Mouse (Mus musculus) heart, embryonic 13.5 days (tissue): ENCODE measurements around the gene Dock4. TPM values are rescaled to one million over a fixed set of nuclear protein-coding genes. Genes with fewer than 3 reads are reported as not detected.

ENCODE experiments used
- ATAC-seq: fragments of 200-750 bp; cut with Nextera tagmentation; 2 replicates; pipeline ENCODE4 v1.8.0; 2017; ENCODE audit warnings: moderate TSS enrichment; ENCODE audit not compliant: insufficient number of reproducible peaks, low FRiP score, low TSS enrichment; ENCODE audit errors: extremely low read depth
- H3K27ac ChIP-seq: fragments of 300-500 bp; sonication (generic); replicated peaks from 2 replicates; pipeline ENCODE4 v1.5.1; 2015; ENCODE audit warnings: moderate library complexity, mild to moderate bottlenecking, inconsistent platforms
- H3K27me3 ChIP-seq: fragments of 300-500 bp; sonication (generic); replicated peaks from 2 replicates; pipeline ENCODE4 v1.6.1; 2015; ENCODE audit warnings: mild to moderate bottlenecking, inconsistent platforms
- H3K36me3 ChIP-seq: fragments of 300-500 bp; sonication (generic); 2 replicates; pipeline ENCODE4 v1.6.1; 2015; ENCODE audit warnings: mild to moderate bottlenecking, inconsistent platforms
- H3K4me1 ChIP-seq: fragments of 300-500 bp; sonication (generic); 2 replicates; pipeline ENCODE4 v1.6.1; 2015; ENCODE audit warnings: inconsistent platforms
- H3K4me2 ChIP-seq: fragments of 300-500 bp; sonication (generic); 2 replicates; pipeline ENCODE4 v1.6.1; 2015; ENCODE audit warnings: inconsistent platforms, mild to moderate bottlenecking, moderate library complexity
- H3K4me3 ChIP-seq: fragments of 300-500 bp; sonication (generic); 2 replicates; pipeline ENCODE4 v1.5.1; 2015; ENCODE audit warnings: moderate library complexity, mild to moderate bottlenecking, inconsistent platforms
- H3K9ac ChIP-seq: fragments of 300-500 bp; sonication (generic); 2 replicates; pipeline ENCODE4 v1.6.1; 2015; ENCODE audit warnings: inconsistent platforms, mild to moderate bottlenecking, moderate library complexity
- H3K9me3 ChIP-seq: fragments of 300-500 bp; sonication (generic); 2 replicates; pipeline ENCODE4 v1.6.1; 2016; ENCODE audit warnings: inconsistent platforms
- WGBS: fragments of 180-500 bp; shearing (Covaris S2); methylation state at CpG from one replicate; pipeline ENCODE4 v1.1.7; 2015; ENCODE audit warnings: mixed read lengths; 5-methylcytosine and 5-hydroxymethylcytosine counted together
- polyA plus RNA-seq: library from polyadenylated mRNA; unstranded; fragments of >200 nt; fragmentation: Nextera tagmentation; extraction: Ambion mirVana; gene quantifications from 2 replicates; pipeline ENCODE4 v1.2.1, GENCODE M21; 2015

Gene Dock4
- polyA plus RNA-seq, result 6.2 and 6.9 TPM in 2 replicates

GRCm38 (mm10) chr12:40445648-40446449 lies at the start of gene Dock4, which contains the start of gene Zfp277:
Gene Dock4, plus strand, starts transcription at chr12:40445952.
Gene Zfp277, minus strand, starts transcription at chr12:40445902.
- H3K4me3 ChIP-seq, result peak within 1 kb of the TSS; percentile 91
- peaks cover 41% of the 10 kb centered on the region for H3K4me1 ChIP-seq
- no peaks in the 10 kb centered on the region for H3K36me3 ChIP-seq
- peak within 1 kb of the TSS; percentile 89 for H3K9ac ChIP-seq
- peak within 1 kb of the TSS; percentile 85 for H3K4me2 ChIP-seq
- H3K9me3 ChIP-seq, result no peaks in the 10 kb centered on the region
- peak; percentile 96 for ATAC-seq
- H3K27ac ChIP-seq, result peak within 1 kb of the TSS; percentile 82
- under 1% methylated on average over 80 of the region's 80 CpGs for WGBS
- no peaks in the 10 kb centered on the region for H3K27me3 ChIP-seq

- Histone ChIP-seq H3K27me3 (no peaks in the 10 kb centered on the region), H3K4me2 (no peak overlapping the region), H3K9ac (no peak overlapping the region), H3K9me3 (peaks cover 7% of the 10 kb centered on the region; the same call in 1 of the 2 replicates), H3K4me1 (no peaks in the 10 kb centered on the region), H3K4me3 (no peak overlapping the region), H3K27ac (no peak overlapping the region), H3K36me3 (peaks cover 8% of the 10 kb centered on the region)
- no peak for ATAC-seq
- 93% methylated on average over 2 of the region's 2 CpGs for WGBS
Measured at GRCm38 (mm10) chr12:40398916-40399315, 46.8 kb upstream of the Dock4 start.

- 94% methylated on average over 2 of the region's 2 CpGs for WGBS
- H3K4me3 ChIP-seq, result no peak overlapping the region
- peaks cover 7% of the 10 kb centered on the region; the same call in 1 of the 2 replicates for H3K9me3 ChIP-seq
- no peaks in the 10 kb centered on the region for H3K27me3 ChIP-seq
- H3K27ac ChIP-seq, result no peak overlapping the region
- no peaks in the 10 kb centered on the region for H3K4me1 ChIP-seq
- no peak overlapping the region for H3K4me2 ChIP-seq
- H3K36me3 ChIP-seq, result peaks cover 8% of the 10 kb centered on the region
- ATAC-seq, result no peak
- H3K9ac ChIP-seq, result no peak overlapping the region
Measured at GRCm38 (mm10) chr12:40399386-40399785, 46.4 kb upstream of the Dock4 start.

GRCm38 (mm10) chr12:40399812-40400211 lies 45.9 kb upstream of the Dock4 start:
- H3K4me3 ChIP-seq, result no peak overlapping the region
- no peaks in the 10 kb centered on the region for H3K4me1 ChIP-seq
- no peak overlapping the region for H3K27ac ChIP-seq
- H3K9ac ChIP-seq, result no peak overlapping the region
- peaks cover 8% of the 10 kb centered on the region for H3K36me3 ChIP-seq
- H3K9me3 ChIP-seq, result peaks cover 7% of the 10 kb centered on the region; the same call in 1 of the 2 replicates
- WGBS, result 86% methylated on average over 10 of the region's 10 CpGs
- ATAC-seq, result no peak
- no peak overlapping the region for H3K4me2 ChIP-seq
- H3K27me3 ChIP-seq, result no peaks in the 10 kb centered on the region

GRCm38 (mm10) chr12:40414682-40415311 lies 31.0 kb upstream of the Dock4 start:
- Histone ChIP-seq H3K27me3 (no peaks in the 10 kb centered on the region), H3K4me1 (peaks cover 23% of the 10 kb centered on the region), H3K9ac (no peak overlapping the region), H3K4me3 (no peak overlapping the region), H3K4me2 (no peak overlapping the region), H3K27ac (no peak overlapping the region), H3K9me3 (peaks cover 2% of the 10 kb centered on the region), H3K36me3 (peaks cover 7% of the 10 kb centered on the region)
- ATAC-seq, result no peak
- WGBS, result 77% methylated on average over 5 of the region's 5 CpGs

GRCm38 (mm10) chr12:40415312-40415925 lies 30.3 kb upstream of the Dock4 start:
- 64% methylated on average over 8 of the region's 8 CpGs for WGBS
- H3K4me1 ChIP-seq, result peaks cover 23% of the 10 kb centered on the region
- no peaks in the 10 kb centered on the region for H3K27me3 ChIP-seq
- peaks cover 5% of the 10 kb centered on the region; the same call in 1 of the 2 replicates for H3K36me3 ChIP-seq
- no peaks in the 10 kb centered on the region for H3K9me3 ChIP-seq
- no peak overlapping the region for H3K9ac ChIP-seq
- no peak for ATAC-seq
- no peak overlapping the region for H3K27ac ChIP-seq
- no peak overlapping the region for H3K4me2 ChIP-seq
- H3K4me3 ChIP-seq, result no peak overlapping the region

GRCm38 (mm10) chr12:40417257-40417656 lies 28.5 kb upstream of the Dock4 start:
- H3K4me1 ChIP-seq, result peaks cover 23% of the 10 kb centered on the region
- no peaks in the 10 kb centered on the region for H3K27me3 ChIP-seq
- no peaks in the 10 kb centered on the region for H3K9me3 ChIP-seq
- no peak overlapping the region for H3K27ac ChIP-seq
- 43% methylated on average over 4 of the region's 4 CpGs for WGBS
- no peak overlapping the region for H3K4me3 ChIP-seq
- no peak overlapping the region for H3K4me2 ChIP-seq
- H3K9ac ChIP-seq, result no peak overlapping the region
- ATAC-seq, result no peak
- H3K36me3 ChIP-seq, result no peaks in the 10 kb centered on the region; the same call in 1 of the 2 replicates

GRCm38 (mm10) chr12:40424991-40425390 lies 20.8 kb upstream of the Dock4 start:
- no peak overlapping the region for H3K4me2 ChIP-seq
- H3K9me3 ChIP-seq, result no peaks in the 10 kb centered on the region
- no peak overlapping the region for H3K27ac ChIP-seq
- 77% methylated on average over 1 of the region's 1 CpGs for WGBS
- ATAC-seq, result no peak
- H3K36me3 ChIP-seq, result no peaks in the 10 kb centered on the region; the same call in 1 of the 2 replicates
- H3K4me3 ChIP-seq, result no peak overlapping the region
- H3K4me1 ChIP-seq, result peaks cover 12% of the 10 kb centered on the region
- H3K9ac ChIP-seq, result no peak overlapping the region
- no peaks in the 10 kb centered on the region for H3K27me3 ChIP-seq

GRCm38 (mm10) chr12:40427606-40428005 lies 18.1 kb upstream of the Dock4 start:
- no peaks in the 10 kb centered on the region for H3K9me3 ChIP-seq
- no peak overlapping the region for H3K27ac ChIP-seq
- WGBS, result 76% methylated on average over 10 of the region's 10 CpGs
- no peak overlapping the region for H3K9ac ChIP-seq
- no peak overlapping the region for H3K4me3 ChIP-seq
- no peak for ATAC-seq
- no peaks in the 10 kb centered on the region; the same call in 1 of the 2 replicates for H3K36me3 ChIP-seq
- H3K4me2 ChIP-seq, result no peak overlapping the region
- H3K27me3 ChIP-seq, result no peaks in the 10 kb centered on the region
- H3K4me1 ChIP-seq, result peaks cover 34% of the 10 kb centered on the region

- Histone ChIP-seq H3K4me3 (no peak overlapping the region), H3K27ac (no peak overlapping the region; the same call in 1 of the 2 replicates), H3K9me3 (no peaks in the 10 kb centered on the region), H3K4me2 (0 out of 2 replicates have a peak overlapping the region, but pooled peaks have one; percentile 8), H3K36me3 (no peaks in the 10 kb centered on the region; the same call in 1 of the 2 replicates), H3K4me1 (peaks cover 49% of the 10 kb centered on the region), H3K27me3 (no peaks in the 10 kb centered on the region), H3K9ac (no peak overlapping the region)
- 29% methylated on average over 3 of the region's 3 CpGs for WGBS
- no peak for ATAC-seq
Measured at GRCm38 (mm10) chr12:40429976-40430375, 15.8 kb upstream of the Dock4 start.

- no peak for ATAC-seq
- Histone ChIP-seq H3K9me3 (no peaks in the 10 kb centered on the region), H3K4me3 (no peak overlapping the region), H3K4me1 (peaks cover 49% of the 10 kb centered on the region), H3K9ac (no peak overlapping the region), H3K27me3 (no peaks in the 10 kb centered on the region), H3K36me3 (no peaks in the 10 kb centered on the region), H3K4me2 (no peak overlapping the region), H3K27ac (no peak overlapping the region)
- 71% methylated on average over 5 of the region's 5 CpGs for WGBS
Measured at GRCm38 (mm10) chr12:40431075-40431474, 14.7 kb upstream of the Dock4 start.
